Mouse (Mus musculus) midbrain, embryonic 13.5 days (tissue): ENCODE measurements around the gene B3gnt9. TPM values are rescaled to one million over a fixed set of nuclear protein-coding genes. Genes with fewer than 3 reads are reported as not detected.

ENCODE experiments used
- ATAC-seq: fragments of 200-750 bp; cut with Nextera tagmentation; 2 replicates; pipeline ENCODE4 v1.8.0; 2017; ENCODE audit warnings: mild to moderate bottlenecking, moderate TSS enrichment, moderate library complexity
- H3K27ac ChIP-seq: fragments of 300-500 bp; sonication (generic); 2 replicates; pipeline ENCODE4 v1.5.1; 2015; ENCODE audit warnings: inconsistent platforms, mild to moderate bottlenecking, moderate library complexity
- H3K27me3 ChIP-seq: fragments of 300-500 bp; sonication (generic); 2 replicates; pipeline ENCODE4 v1.6.1; 2015; ENCODE audit warnings: mild to moderate bottlenecking, inconsistent platforms
- H3K36me3 ChIP-seq: fragments of 300-500 bp; sonication (generic); 2 replicates; pipeline ENCODE4 v1.6.1; 2015; ENCODE audit warnings: mild to moderate bottlenecking, inconsistent platforms
- H3K4me1 ChIP-seq: fragments of 300-500 bp; sonication (generic); replicated peaks from 2 replicates; pipeline ENCODE4 v1.6.1; 2015; ENCODE audit warnings: inconsistent platforms
- H3K4me2 ChIP-seq: fragments of 300-500 bp; sonication (generic); replicated peaks from 2 replicates; pipeline ENCODE4 v1.6.1; 2015; ENCODE audit warnings: moderate library complexity, mild to moderate bottlenecking, inconsistent platforms
- H3K4me3 ChIP-seq: fragments of 300-500 bp; sonication (generic); replicated peaks from 2 replicates; pipeline ENCODE4 v1.5.1; 2015; ENCODE audit warnings: mild to moderate bottlenecking, inconsistent platforms
- H3K9ac ChIP-seq: fragments of 300-500 bp; sonication (generic); replicated peaks from 2 replicates; pipeline ENCODE4 v1.6.1; 2015; ENCODE audit warnings: mild to moderate bottlenecking, inconsistent platforms
- H3K9me3 ChIP-seq: fragments of 300-500 bp; sonication (generic); 2 replicates; pipeline ENCODE4 v1.6.1; 2016; ENCODE audit warnings: mild to moderate bottlenecking, inconsistent platforms
- WGBS: fragments of 180-500 bp; shearing (Covaris S2); methylation state at CpG from one replicate; pipeline ENCODE4 v1.1.7; 2015; 5-methylcytosine and 5-hydroxymethylcytosine counted together
- polyA plus RNA-seq: library from polyadenylated mRNA; unstranded; fragments of >200 nt; fragmentation: Nextera tagmentation; extraction: Ambion mirVana; gene quantifications from 2 replicates; pipeline ENCODE4 v1.2.1, GENCODE M21; 2015

B3gnt9 gene
- polyA plus RNA-seq, 1 experiment from 2014 or later: 4.2 TPM

GRCm38 (mm10) chr8:105265128-105265527 lies 10.2 kb upstream of the B3gnt9 start:
- H3K36me3 ChIP-seq: no peaks in the 10 kb centered on the region
- H3K9ac ChIP-seq: peak overlapping the region; percentile 67; the same call in 1 of the 2 replicates
- peaks cover 97% of the 10 kb centered on the region for H3K27me3 ChIP-seq
- peaks cover 37% of the 10 kb centered on the region for H3K4me1 ChIP-seq
- ATAC-seq: no peak
- H3K4me2 ChIP-seq: peak overlapping the region; percentile 84; the same call in 1 of the 2 replicates
- H3K27ac ChIP-seq: no peak overlapping the region
- H3K4me3 ChIP-seq: peak overlapping the region; percentile 62
- 11% methylated on average over 10 of the region's 10 CpGs for WGBS
- H3K9me3 ChIP-seq: no peaks in the 10 kb centered on the region; the same call in 1 of the 2 replicates

GRCm38 (mm10) chr8:105264024-105264982 lies 9.3 kb upstream of the B3gnt9 start, which contains the start of the genes Tradd and Fbxl8:
Gene Tradd, minus strand, starts transcription at chr8:105264609.
Gene Fbxl8, plus strand, starts transcription at chr8:105264648.
- no peak within 1 kb of the TSS for H3K27ac ChIP-seq
- 2% methylated on average over 54 of the region's 54 CpGs for WGBS
- ATAC-seq: peak; percentile 8; the same call in 1 of the 2 replicates

GRCm38 (mm10) chr8:105263244-105263912 lies 8.4 kb upstream of the B3gnt9 start:
- no peaks in the 10 kb centered on the region for H3K36me3 ChIP-seq
- H3K4me1 ChIP-seq: peaks cover 32% of the 10 kb centered on the region
- H3K27ac ChIP-seq: no peak overlapping the region
- no peak overlapping the region for H3K9ac ChIP-seq
- 42% methylated on average over 16 of the region's 16 CpGs for WGBS
- H3K9me3 ChIP-seq: no peaks in the 10 kb centered on the region; the same call in 1 of the 2 replicates
- H3K4me3 ChIP-seq: peak overlapping the region; percentile 62; the same call in 1 of the 2 replicates
- 0 out of 2 replicates have a peak overlapping the region, but pooled peaks have one; percentile 84 for H3K4me2 ChIP-seq
- peaks cover 97% of the 10 kb centered on the region for H3K27me3 ChIP-seq
- no peak for ATAC-seq

More at GRCm38 (mm10) chr8:105264024-105264982, 9.3 kb upstream of the B3gnt9 start, which contains the start of the genes Tradd and Fbxl8:
- peaks cover 32% of the 10 kb centered on the region for H3K4me1 ChIP-seq
- peak within 1 kb of the TSS; percentile 84 for H3K4me2 ChIP-seq
- no peaks in the 10 kb centered on the region for H3K36me3 ChIP-seq
- no peaks in the 10 kb centered on the region; the same call in 1 of the 2 replicates for H3K9me3 ChIP-seq
- H3K9ac ChIP-seq: peak within 1 kb of the TSS; percentile 67
- H3K4me3 ChIP-seq: peak within 1 kb of the TSS; percentile 62
- H3K27me3 ChIP-seq: peaks cover 97% of the 10 kb centered on the region

- no peaks in the 10 kb centered on the region for H3K36me3 ChIP-seq
- H3K4me3 ChIP-seq: no peak overlapping the region
- ATAC-seq: no peak
- WGBS: 86% methylated on average over 12 of the region's 12 CpGs
- no peak overlapping the region for H3K9ac ChIP-seq
- H3K4me1 ChIP-seq: peaks cover 26% of the 10 kb centered on the region
- no peaks in the 10 kb centered on the region; the same call in 1 of the 2 replicates for H3K9me3 ChIP-seq
- H3K4me2 ChIP-seq: no peak overlapping the region
- H3K27me3 ChIP-seq: peaks cover 95% of the 10 kb centered on the region
- no peak overlapping the region for H3K27ac ChIP-seq
Observed at GRCm38 (mm10) chr8:105261326-105261980, 6.5 kb upstream of the B3gnt9 start.

- no peak for ATAC-seq
- no peaks in the 10 kb centered on the region for H3K36me3 ChIP-seq
- H3K9ac ChIP-seq: no peak overlapping the region
- H3K9me3 ChIP-seq: no peaks in the 10 kb centered on the region
- H3K27ac ChIP-seq: no peak overlapping the region
- H3K4me3 ChIP-seq: no peak overlapping the region
- peaks cover 26% of the 10 kb centered on the region for H3K4me1 ChIP-seq
- 69% methylated on average over 7 of the region's 7 CpGs for WGBS
- peaks cover 95% of the 10 kb centered on the region for H3K27me3 ChIP-seq
- no peak overlapping the region for H3K4me2 ChIP-seq
Observed at GRCm38 (mm10) chr8:105260371-105261099, 5.6 kb upstream of the B3gnt9 start.

GRCm38 (mm10) chr8:105259721-105260320 lies 4.9 kb upstream of the B3gnt9 start:
- Histone ChIP-seq H3K4me3 (peak overlapping the region; percentile 39), H3K9ac (peak overlapping the region; percentile 49), H3K4me1 (peaks cover 28% of the 10 kb centered on the region), H3K27ac (no peak overlapping the region), H3K36me3 (no peaks in the 10 kb centered on the region), H3K27me3 (peaks cover 95% of the 10 kb centered on the region), H3K4me2 (peak overlapping the region; percentile 66), H3K9me3 (no peaks in the 10 kb centered on the region)
- WGBS: 3% methylated on average over 30 of the region's 30 CpGs
- peak; percentile 68 for ATAC-seq

- peak overlapping the region; percentile 66 for H3K4me2 ChIP-seq
- no peak overlapping the region for H3K27ac ChIP-seq
- H3K4me1 ChIP-seq: peaks cover 28% of the 10 kb centered on the region
- H3K27me3 ChIP-seq: peaks cover 91% of the 10 kb centered on the region
- H3K9me3 ChIP-seq: no peaks in the 10 kb centered on the region
- WGBS: 2% methylated on average over 55 of the region's 55 CpGs
- peak overlapping the region; percentile 49 for H3K9ac ChIP-seq
- H3K4me3 ChIP-seq: peak overlapping the region; percentile 39
- peak; percentile 59 for ATAC-seq
- H3K36me3 ChIP-seq: no peaks in the 10 kb centered on the region
Observed at GRCm38 (mm10) chr8:105258911-105259720, 4.2 kb upstream of the B3gnt9 start.

GRCm38 (mm10) chr8:105257318-105258114 lies 2.6 kb upstream of the B3gnt9 start:
- Histone ChIP-seq H3K4me1 (peaks cover 32% of the 10 kb centered on the region), H3K9me3 (no peaks in the 10 kb centered on the region), H3K36me3 (no peaks in the 10 kb centered on the region), H3K4me3 (no peak overlapping the region), H3K27me3 (peaks cover 78% of the 10 kb centered on the region), H3K4me2 (no peak overlapping the region), H3K9ac (no peak overlapping the region), H3K27ac (no peak overlapping the region)
- no peak for ATAC-seq
- 64% methylated on average over 7 of the region's 7 CpGs for WGBS

- Histone ChIP-seq H3K9me3 (no peaks in the 10 kb centered on the region), H3K27me3 (peaks cover 48% of the 10 kb centered on the region), H3K27ac (no peak overlapping the region), H3K4me2 (peak overlapping the region; percentile 95), H3K36me3 (peaks cover 30% of the 10 kb centered on the region), H3K4me1 (peaks cover 29% of the 10 kb centered on the region), H3K4me3 (peak overlapping the region; percentile 56), H3K9ac (peak overlapping the region; percentile 74)
- peak; percentile 78 for ATAC-seq
- under 1% methylated on average over 74 of the region's 74 CpGs for WGBS
Observed at GRCm38 (mm10) chr8:105254152-105254965, 594 bp downstream of the B3gnt9 start.
